8 mouse cellular contexts compared by ENCODE assay signal in the genomic region with DNA sequence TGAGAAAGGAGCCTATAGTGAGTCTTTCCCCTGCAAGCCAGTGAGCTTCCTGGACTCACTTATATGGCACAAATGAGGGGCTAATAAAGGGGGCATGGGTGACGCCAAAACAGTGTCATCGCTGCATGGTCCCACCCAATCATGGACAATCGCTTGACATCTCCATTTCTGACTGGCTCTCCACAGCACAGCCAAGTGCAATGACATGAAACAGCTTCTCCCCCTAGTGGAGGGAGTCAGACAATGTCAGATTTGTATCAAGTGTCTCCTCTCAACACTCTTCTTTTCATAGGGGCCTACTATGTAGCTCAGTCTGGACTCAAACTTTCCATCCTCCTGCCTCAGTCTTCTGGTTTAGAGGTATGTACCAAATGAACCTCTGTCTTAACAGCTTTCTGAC. TPM values are rescaled to one million over a fixed set of nuclear protein-coding genes. Genes with fewer than 3 reads are reported as not detected.
DNase-seq lines count a peak whose midpoint lies in the region; ATAC-seq and TF ChIP-seq lines count a peak whose summit lies in the region.

No protein-coding gene starts in this region.

- TF ChIP-seq POLR2A in ES-Bruce4 (IDR thresholded peaks at IDR 0.05; ENCODE audit: insufficient read depth, low read length), result no peak

- H3K27me3 ChIP-seq in ES-Bruce4 (ENCODE audit: control insufficient read depth, insufficient read depth, low read length, poor library complexity, severe bottlenecking), result no peaks in the 10 kb centered on the region
- H3K27me3 ChIP-seq in midbrain, embryonic 11.5 days (ENCODE audit: control insufficient read depth, insufficient read depth, low read length), result no peaks in the 10 kb centered on the region

- peak; percentile 41 to 63 for DNase-seq in heart, adult 18-20 months
- no peak for DNase-seq in heart, adult 11 months
- DNase-seq in cerebellum, postnatal 14 days, result peak; percentile 53 to 57
- peak; percentile 52 for DNase-seq in heart, postnatal 4 days
- DNase-seq in layer of hippocampus, postnatal 10 days (ENCODE audit: low spot score in 2 of 2), result peak; percentile 29 to 43
- DNase-seq in midbrain, embryonic 11.5 days (ENCODE audit: low spot score, missing footprints), result peak; percentile 84
- peak; percentile 49 for DNase-seq in thymus, postnatal 14 days

- H3K4me1 ChIP-seq in ES-Bruce4 (ENCODE audit: control insufficient read depth, insufficient read depth, low read length), result no peaks in the 10 kb centered on the region
- H3K4me1 ChIP-seq in midbrain, embryonic 11.5 days (ENCODE audit: control insufficient read depth, insufficient read depth, low read length), result no peaks in the 10 kb centered on the region

- no peak for TF ChIP-seq EP300 in ES-Bruce4 (IDR thresholded peaks at IDR 0.05; ENCODE audit: insufficient read depth, low read depth, low read length)

- no peak overlapping the region for H3K4me2 ChIP-seq in midbrain, embryonic 11.5 days

- no peak overlapping the region for H3K4me3 ChIP-seq in ES-Bruce4 (ENCODE audit: low read depth, low read length)
- H3K4me3 ChIP-seq in midbrain, embryonic 11.5 days (ENCODE audit: low read depth, low read length), result no peak overlapping the region

- H3K9ac ChIP-seq in ES-Bruce4 (ENCODE audit: low read depth, poor library complexity, severe bottlenecking), result no peak overlapping the region
- H3K9ac ChIP-seq in midbrain, embryonic 11.5 days (ENCODE audit: low read length), result no peak overlapping the region

- ATAC-seq in midbrain, embryonic 11.5 days (ENCODE audit: low FRiP score), result peak; percentile 69

- no peaks in the 10 kb centered on the region for H3K9me3 ChIP-seq in ES-Bruce4 (replicated peaks; ENCODE audit: control insufficient read depth, insufficient read depth, low read length, poor library complexity, severe bottlenecking)
- no peaks in the 10 kb centered on the region for H3K9me3 ChIP-seq in midbrain, embryonic 11.5 days (ENCODE audit: control insufficient read depth, low read length)

- 69% methylated on average over 3 of the region's 3 CpGs for WGBS in midbrain, embryonic 11.5 days

- peaks cover 27% of the 10 kb centered on the region for H3K36me3 ChIP-seq in ES-Bruce4 (ENCODE audit: control insufficient read depth, insufficient read depth, low read length, poor library complexity, severe bottlenecking)
- peaks cover 9% of the 10 kb centered on the region for H3K36me3 ChIP-seq in midbrain, embryonic 11.5 days (ENCODE audit: control insufficient read depth, insufficient read depth, low read length)

- no peak overlapping the region for H3K27ac ChIP-seq in ES-Bruce4 (ENCODE audit: insufficient read depth, low read length)
- H3K27ac ChIP-seq in midbrain, embryonic 11.5 days (ENCODE audit: low read depth, low read length), result no peak overlapping the region

- peak; percentile 59 for TF ChIP-seq CTCF in ES-Bruce4 (IDR thresholded peaks at IDR 0.05; ENCODE audit: low read depth, low read length)

RNA-seq across cellular contexts. Expression of gene Psat1, which starts 17.9 kb away (rescaled TPM):
- total RNA-seq in heart, adult 18-20 months (2021), result 1 to 10 TPM; 3.7 to 4.2 TPM
- polyA plus RNA-seq in ES-Bruce4 (2011; ENCODE audit: insufficient read depth, insufficient read length, low read depth, missing spikeins), result 213 and 228 TPM in 2 replicates
- total RNA-seq in heart, postnatal 4 days (2021), result 10 to 100 TPM; 33.0 to 35.3 TPM
- total RNA-seq in layer of hippocampus, postnatal 10 days (2021), result 100 to 1,000 TPM; 117 to 130 TPM
- 103 and 105 TPM in 2 replicates for polyA plus RNA-seq in midbrain, embryonic 11.5 days (2014; fragmentation: Nextera tagmentation; extraction: Ambion mirVana)

RNA-seq across cellular contexts. Expression of gene Cep78, which starts 19.7 kb away (rescaled TPM):
- 1 to 10 TPM; 4.1 to 4.2 TPM for total RNA-seq in heart, adult 18-20 months (2021)
- polyA plus RNA-seq in ES-Bruce4 (2011; ENCODE audit: insufficient read depth, insufficient read length, low read depth, missing spikeins), result 31.0 and 33.6 TPM in 2 replicates
- total RNA-seq in heart, postnatal 4 days (2021), result 1 to 10 TPM; 6.8 to 7.6 TPM
- 10 to 100 TPM; 14.8 to 17.5 TPM for total RNA-seq in layer of hippocampus, postnatal 10 days (2021)
- polyA plus RNA-seq in midbrain, embryonic 11.5 days (2014; fragmentation: Nextera tagmentation; extraction: Ambion mirVana), result 49.6 and 50.9 TPM in 2 replicates

Comparison
In these comparisons a context has a peak if more than half of its experiments do, and no peak if none do; other contexts are left out.
1. RNA of gene Psat1, which starts 17.9 kb away (total RNA-seq): 117 to 130 TPM in layer of hippocampus, postnatal 10 days and 33.0 to 35.3 TPM in heart, postnatal 4 days; 3.7 to 4.2 TPM in heart, adult 18-20 months; every median in the first group is over 4 times any median in the second.